Mouse (Mus musculus) bone marrow, adult 2 months (tissue): ENCODE measurements around the gene Rpl3. TPM values are rescaled to one million over a fixed set of nuclear protein-coding genes. Genes with fewer than 3 reads are reported as not detected.

Experiments used
- H3K27ac ChIP-seq: fragments of 200-500 bp; 2 replicates; pipeline ENCODE4 v1.5.1; 2012; ENCODE audit warnings: low read depth, mild to moderate bottlenecking, control low read depth, inconsistent platforms, low read length; ENCODE audit not compliant: control insufficient read depth, poor library complexity, insufficient read depth
- H3K4me1 ChIP-seq: fragments of 200-500 bp; 2 replicates; pipeline ENCODE4 v1.6.1; 2011; ENCODE audit warnings: low read length; ENCODE audit not compliant: control insufficient read depth, insufficient read depth
- H3K4me3 ChIP-seq: fragments of 200-500 bp; replicated peaks from 2 replicates; pipeline ENCODE3; 2011; ENCODE audit warnings: mild to moderate bottlenecking, low read depth, low read length, control low read depth; ENCODE audit not compliant: control insufficient read depth
- CTCF ChIP-seq: fragments of 200-500 bp; IDR thresholded peaks from 2 replicates; pipeline ENCODE4 v1.5.1; 2011; ENCODE audit warnings: low read length, control low read depth; ENCODE audit not compliant: control insufficient read depth, insufficient read depth
- POLR2A ChIP-seq: fragments of 200-500 bp; IDR thresholded peaks from 2 replicates; pipeline ENCODE4 v1.6.1; 2011; ENCODE audit warnings: low read depth, mild to moderate bottlenecking, control low read depth, low read length, borderline replicate concordance; ENCODE audit not compliant: control insufficient read depth
- WGBS: fragments of 180-500 bp; shearing (Covaris S2); methylation state at CpG from one replicate; pipeline ENCODE4 v1.1.7; 2018; 5-methylcytosine and 5-hydroxymethylcytosine counted together
- polyA plus RNA-seq: library from polyadenylated mRNA; stranded (reverse); fragments of >200 nt; gene quantifications from 2 replicates; pipeline ENCODE4 v1.2.4, GENCODE M21; 2011; ENCODE audit warnings: low replicate concordance; ENCODE audit not compliant: missing spikeins, insufficient read depth, insufficient read length

Rpl3 gene
- polyA plus RNA-seq, 1 experiment: 1,315 TPM

- WGBS: 86% methylated on average over 5 of the region's 5 CpGs
- Histone ChIP-seq H3K27ac (no peak overlapping the region), H3K4me1 (no peaks in the 10 kb centered on the region; the same call in 1 of the 2 replicates), H3K4me3 (no peak overlapping the region)
- no peak for TF ChIP-seq CTCF
- no peak for TF ChIP-seq POLR2A
Observed at GRCm38 (mm10) chr15:80079129-80079668, 12.5 kb downstream of the Rpl3 start.

GRCm38 (mm10) chr15:80078058-80078814 is 13.4 kb downstream of the Rpl3 start:
- no peaks in the 10 kb centered on the region; the same call in 1 of the 2 replicates for H3K4me1 ChIP-seq
- WGBS: 89% methylated on average over 11 of the region's 11 CpGs
- TF ChIP-seq POLR2A (no peak), CTCF (no peak)
- H3K4me3 ChIP-seq: no peak overlapping the region
- H3K27ac ChIP-seq: no peak overlapping the region

- Histone ChIP-seq H3K4me3 (no peak overlapping the region), H3K4me1 (peaks cover 2% of the 10 kb centered on the region; the same call in 1 of the 2 replicates), H3K27ac (no peak overlapping the region)
- TF ChIP-seq CTCF: peak; percentile 89
- no peak for TF ChIP-seq POLR2A
- WGBS: 25% methylated on average over 2 of the region's 2 CpGs
Observed at GRCm38 (mm10) chr15:80076338-80077136, 15.1 kb downstream of the Rpl3 start.

GRCm38 (mm10) chr15:80075733-80076337 is 15.8 kb downstream of the Rpl3 start:
- Histone ChIP-seq H3K27ac (peak overlapping the region; percentile 52; the same call in 1 of the 2 replicates), H3K4me1 (peaks cover 2% of the 10 kb centered on the region; the same call in 1 of the 2 replicates), H3K4me3 (no peak overlapping the region)
- TF ChIP-seq POLR2A (no peak), CTCF (no peak)
- WGBS: 39% methylated on average over 5 of the region's 5 CpGs

GRCm38 (mm10) chr15:80075374-80075694 is 16.3 kb downstream of the Rpl3 start:
- Histone ChIP-seq H3K4me1 (peaks cover 2% of the 10 kb centered on the region; the same call in 1 of the 2 replicates), H3K4me3 (no peak overlapping the region), H3K27ac (peak overlapping the region; percentile 11; the same call in 1 of the 2 replicates)
- 62% methylated on average over 3 of the region's 3 CpGs for WGBS
- TF ChIP-seq CTCF (no peak), POLR2A (no peak)

GRCm38 (mm10) chr15:80074663-80075373 is 16.9 kb downstream of the Rpl3 start:
- Histone ChIP-seq H3K4me1 (peaks cover 2% of the 10 kb centered on the region; the same call in 1 of the 2 replicates), H3K4me3 (no peak overlapping the region), H3K27ac (peak overlapping the region; percentile 11)
- TF ChIP-seq POLR2A (no peak), CTCF (no peak)
- WGBS: 22% methylated on average over 6 of the region's 6 CpGs

- no peak overlapping the region for H3K27ac ChIP-seq
- H3K4me1 ChIP-seq: peaks cover 2% of the 10 kb centered on the region; the same call in 1 of the 2 replicates
- H3K4me3 ChIP-seq: no peak overlapping the region
- WGBS: 87% methylated on average over 1 of the region's 1 CpGs
- no peak for TF ChIP-seq CTCF
Observed at GRCm38 (mm10) chr15:80073256-80073621, 18.4 kb downstream of the Rpl3 start.
